Mouse (Mus musculus) lung, postnatal 0 days (tissue): ENCODE data around the gene Wiz.

Experiments
- CTCF ChIP-seq: IDR thresholded peaks from 2 replicates; pipeline ENCODE4 v1.5.1; 2016; ENCODE audit warnings: antibody characterized with exemption, mild to moderate bottlenecking
- EP300 ChIP-seq: IDR thresholded peaks from 2 replicates; pipeline ENCODE4 v1.6.1; 2016; ENCODE audit warnings: antibody characterized with exemption, mild to moderate bottlenecking, control low read depth

- TF ChIP-seq EP300 (no peak), CTCF (no peak)
Measured at GRCm38 (mm10) chr17:32388370-32389100, 704 bp downstream of the Wiz start.
